Mouse (Mus musculus): ENCODE results near the gene Pde6d.

DNA sequence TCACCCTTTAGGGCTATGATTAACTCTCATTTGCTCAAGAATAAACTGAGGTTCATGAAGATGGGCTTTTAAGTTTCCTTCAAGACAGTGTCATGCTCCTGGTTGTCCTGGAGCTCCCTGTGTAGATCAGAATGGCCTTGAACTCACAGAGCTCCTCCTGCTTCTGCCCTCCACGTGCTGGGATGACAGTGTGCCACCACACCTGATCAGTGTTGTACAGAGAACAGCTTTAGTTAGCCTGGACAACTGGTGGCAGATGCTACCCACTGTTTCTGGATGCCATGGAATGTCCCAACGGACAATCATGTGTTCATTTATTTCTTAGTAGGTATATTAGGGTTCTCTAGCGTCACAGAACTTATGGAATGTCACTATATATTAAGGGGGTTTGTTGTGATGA, 65.4 kb downstream of the Pde6d start:
- TF ChIP-seq POLR2A (IDR thresholded peaks at IDR 0.05; ENCODE audit: borderline replicate concordance, extremely low read depth, insufficient read depth, insufficient read length, poor library complexity, severe bottlenecking) (no peak), CTCF (IDR thresholded peaks at IDR 0.05; ENCODE audit: borderline replicate concordance, extremely low read depth, insufficient read depth, insufficient read length) (no peak)

All from brain, embryonic 14.5 days (tissue).